Mouse (Mus musculus): Measurements from ENCODE around the gene Zfp819.

The Zfp819 gene
- long read RNA-seq, experiment 1 = 0 reads
- long read RNA-seq, experiment 2 = 0 reads

DNA sequence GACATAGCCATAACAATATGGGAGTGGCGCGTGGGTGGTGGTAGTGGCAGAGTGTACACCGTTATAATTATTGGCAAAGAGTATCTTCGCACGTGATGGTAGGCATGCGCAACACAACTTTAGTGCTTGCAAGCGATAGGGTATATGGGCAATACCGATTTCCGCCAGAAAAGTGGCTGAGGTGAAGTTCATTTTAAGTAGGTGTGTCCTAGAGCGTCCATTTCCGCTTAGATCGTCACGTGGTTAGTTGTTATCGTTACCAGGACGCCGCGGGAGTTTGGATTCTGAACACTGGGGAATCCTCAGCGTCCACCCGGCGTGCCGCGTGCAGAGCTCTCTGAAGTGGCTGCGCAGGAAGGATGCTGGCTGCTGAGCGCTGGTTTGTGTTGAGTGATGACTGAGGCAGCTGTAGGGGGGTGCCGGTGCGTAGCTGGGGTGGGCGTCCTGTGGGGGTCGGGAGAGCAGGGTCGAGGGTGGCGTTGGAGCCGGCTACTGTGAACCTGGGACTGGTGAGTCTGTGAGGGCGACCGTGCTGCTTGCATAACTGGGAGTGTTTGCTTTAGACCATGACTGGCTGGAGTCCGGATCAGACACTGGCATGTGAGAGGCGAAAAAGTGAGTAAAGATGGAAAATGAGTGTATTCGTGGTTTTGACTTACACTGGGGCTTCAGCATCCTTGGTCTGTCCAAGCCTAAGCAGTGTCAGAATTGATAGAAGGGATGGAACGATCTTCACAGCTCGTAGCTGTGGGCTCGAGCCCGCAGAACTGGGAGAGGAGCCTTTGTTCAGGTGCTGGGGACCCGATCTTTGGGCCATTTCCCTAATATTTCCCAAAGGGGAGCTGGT, at the start of gene Zfp819:
TSS of gene Zfp819 (plus strand) at position 274 of the 847 bp plus-strand sequence.
- intact Hi-C loops (cut with DNase I) = no loop called here

DNA sequence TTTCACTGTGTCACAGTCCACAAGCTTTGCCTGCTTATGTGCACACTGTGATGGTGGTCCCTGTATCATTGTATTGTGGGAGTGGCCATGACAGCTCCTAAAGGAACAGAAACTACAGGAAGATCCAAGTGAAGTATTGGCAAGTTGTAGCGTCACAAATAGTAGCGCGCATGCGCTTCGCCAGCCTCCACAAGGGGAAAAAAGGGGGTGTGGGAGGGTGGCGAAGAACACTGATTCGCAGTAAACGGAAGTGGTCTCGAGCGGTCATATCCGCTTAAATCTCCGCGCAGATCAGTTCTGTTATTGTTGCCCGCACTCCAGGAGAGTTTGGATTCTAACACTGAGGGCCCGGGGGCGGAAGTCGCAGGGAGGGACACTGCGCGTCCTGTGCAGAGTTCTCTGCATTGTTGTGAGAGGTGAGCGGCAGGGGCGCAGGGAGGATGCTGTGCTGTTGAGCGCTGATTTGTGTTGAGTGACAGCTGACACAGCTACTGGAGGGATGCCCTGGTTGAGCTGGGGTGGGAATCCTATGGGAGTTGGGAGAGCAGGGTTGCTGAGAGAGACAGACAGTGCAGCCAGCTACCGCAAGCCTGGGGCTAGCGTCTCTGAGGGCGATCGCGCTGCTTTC, 44.8 kb upstream of the Zfp819 start, which contains the start of gene Zfp658:
TSS of gene Zfp658 (plus strand) at position 251 of the 628 bp plus-strand sequence.
- intact Hi-C loops (cut with DNase I) = no loop called here

DNA sequence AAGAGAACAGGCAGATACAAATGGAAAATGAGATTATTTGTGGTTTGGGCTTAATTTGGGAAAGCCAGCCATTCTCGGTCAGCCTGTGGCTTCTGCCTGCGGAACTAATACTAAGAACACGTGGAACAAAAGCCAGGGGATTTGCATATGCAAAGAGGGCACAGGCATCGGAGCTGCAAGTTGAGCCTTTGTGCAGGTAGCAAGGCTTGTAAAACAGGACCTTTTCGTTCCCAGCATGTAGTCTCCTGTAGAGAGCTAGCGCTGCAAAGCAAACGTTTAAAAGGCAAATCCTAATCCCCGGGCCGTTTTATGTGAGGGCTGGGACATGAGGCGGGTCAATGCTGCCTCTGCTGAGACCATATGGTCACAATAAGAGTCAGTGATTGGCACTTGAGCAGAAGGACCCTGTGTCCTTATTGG, 44.3 kb upstream of the Zfp819 start:
- intact Hi-C loops (cut with DNase I) = no loop called here

DNA sequence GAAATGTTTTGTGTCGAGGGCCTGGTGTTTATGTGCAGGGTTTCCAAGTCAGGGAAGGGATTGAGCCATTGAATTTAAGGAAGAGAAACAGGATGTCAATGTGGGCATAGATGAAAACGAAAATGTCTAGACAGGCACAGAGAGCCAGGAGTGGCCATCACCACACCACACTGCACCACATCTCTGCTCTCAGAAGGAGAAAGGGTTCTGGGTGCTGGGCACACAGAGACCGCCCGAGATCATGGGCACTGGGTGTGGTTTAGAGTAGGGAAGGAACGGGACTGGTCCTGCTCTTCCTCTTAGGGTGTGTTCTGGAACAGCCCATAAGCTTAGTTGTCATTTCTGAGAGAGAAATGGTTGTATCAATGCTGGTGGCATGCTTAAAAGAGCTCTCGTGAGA, 43.7 kb upstream of the Zfp819 start:
- intact Hi-C loops (cut with DNase I) = no loop called here

DNA sequence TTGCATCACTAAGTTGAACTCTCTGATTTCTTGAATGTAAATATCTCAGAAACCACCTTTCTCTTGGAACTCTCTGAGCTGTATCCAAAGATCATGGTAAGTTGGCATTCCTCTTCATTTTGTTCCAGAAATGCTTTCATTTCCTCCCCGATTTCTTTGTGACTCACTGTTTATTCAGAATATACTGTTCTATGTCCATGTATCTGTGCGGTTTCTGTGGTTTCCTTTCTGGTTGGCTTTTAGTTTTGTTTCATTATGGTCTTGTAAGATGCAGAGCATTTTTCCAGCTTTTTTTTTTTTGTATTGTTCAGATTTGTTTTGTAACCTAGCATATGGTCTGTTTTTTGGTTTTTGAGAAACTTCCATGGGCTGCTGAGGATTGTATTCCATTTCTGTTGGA, 35.8 kb upstream of the Zfp819 start:
- intact Hi-C loops (cut with DNase I) = no loop called here

DNA sequence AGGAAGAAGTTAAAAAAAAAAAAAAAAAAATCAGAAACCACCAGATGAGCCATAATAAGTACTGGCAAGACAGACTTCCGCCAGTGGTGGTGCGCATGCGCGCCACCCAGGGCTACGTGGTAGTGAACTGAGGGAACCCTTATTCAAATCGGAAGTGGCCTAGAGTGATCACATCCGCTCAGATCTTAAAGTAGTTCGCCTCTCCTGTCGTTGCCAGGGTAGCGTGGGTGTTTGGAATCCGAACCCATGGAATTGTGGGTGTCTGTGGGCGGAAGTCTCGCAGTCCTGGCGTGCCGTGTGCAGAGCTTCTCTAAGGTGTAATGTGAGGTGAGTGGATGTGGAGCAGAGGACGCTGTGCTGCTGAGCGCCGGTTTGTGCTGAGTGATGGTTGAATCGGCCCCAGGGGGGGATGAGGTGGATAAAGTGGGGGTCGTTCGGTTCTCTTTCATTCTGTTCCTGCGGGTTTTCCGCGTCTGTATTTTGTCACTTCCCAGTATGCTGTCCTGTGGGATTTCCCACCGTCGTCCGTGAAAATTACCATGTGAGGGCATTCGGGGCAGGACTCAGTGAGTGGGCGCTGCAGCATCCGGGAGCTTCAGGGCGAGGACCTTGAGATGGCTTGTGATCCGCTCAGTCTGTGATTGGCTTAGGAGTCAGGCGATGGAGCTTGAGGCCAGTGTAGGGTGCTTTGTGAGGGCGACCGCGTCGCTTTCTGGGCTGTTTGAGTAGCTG, 27.4 kb upstream of the Zfp819 start, which contains the start of gene Zfp719:
TSS of gene Zfp719 (plus strand) at position 171 of the 732 bp plus-strand sequence.
- intact Hi-C loops (cut with DNase I) = loop anchor here (5.0 kb wide), 2 partner anchors 93 to 137 kb away; partner anchors contain the start of genes Cldnd2, Ctu1, Etfb and Gm45233

DNA sequence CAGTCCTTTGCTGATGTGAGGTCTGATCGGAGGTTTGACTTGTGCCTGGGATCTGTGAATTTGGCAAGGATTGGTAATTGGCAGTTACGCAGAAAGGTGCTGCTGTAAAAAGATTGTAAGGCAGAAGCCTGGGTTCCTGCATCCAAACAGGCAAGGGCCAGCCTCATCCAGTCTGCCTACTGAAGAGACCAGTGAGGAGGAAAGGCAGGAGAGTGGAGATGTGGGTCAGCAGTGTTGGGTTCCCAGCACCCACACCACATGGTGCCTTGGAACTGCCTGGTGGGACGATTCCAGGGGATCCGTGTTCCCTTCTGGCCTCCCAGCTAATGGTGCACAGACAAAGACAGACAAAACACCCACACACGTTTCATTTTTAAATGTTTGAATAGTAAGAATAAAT, 26.4 kb upstream of the Zfp819 start:
- intact Hi-C loops (cut with DNase I) = loop anchor here (5.0 kb wide), 1 partner anchor 92 kb away; the partner anchor contains the start of gene Ctu1

DNA sequence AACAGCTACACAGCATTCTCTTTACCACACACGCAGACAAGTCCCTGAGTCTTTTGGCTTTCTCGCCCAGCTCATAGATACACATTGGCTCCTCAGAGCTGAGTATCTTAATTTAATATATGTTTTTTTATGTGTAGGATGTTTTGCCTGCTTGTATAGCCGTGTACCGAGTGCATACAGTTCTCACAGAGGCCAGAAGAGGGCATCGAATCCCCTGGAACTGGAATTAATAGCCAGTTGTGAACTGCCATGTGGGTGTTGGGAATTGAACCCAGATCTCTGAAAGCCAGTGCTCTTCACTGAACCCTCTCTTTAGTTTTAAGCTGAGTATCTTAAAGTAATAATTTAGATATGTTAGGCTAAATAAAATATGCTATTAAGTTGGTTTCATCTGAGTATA, 22.2 kb upstream of the Zfp819 start:
- intact Hi-C loops (cut with DNase I) = loop anchor here (5.0 kb wide), 1 partner anchor 88 kb away; the partner anchor contains the start of gene Ctu1

DNA sequence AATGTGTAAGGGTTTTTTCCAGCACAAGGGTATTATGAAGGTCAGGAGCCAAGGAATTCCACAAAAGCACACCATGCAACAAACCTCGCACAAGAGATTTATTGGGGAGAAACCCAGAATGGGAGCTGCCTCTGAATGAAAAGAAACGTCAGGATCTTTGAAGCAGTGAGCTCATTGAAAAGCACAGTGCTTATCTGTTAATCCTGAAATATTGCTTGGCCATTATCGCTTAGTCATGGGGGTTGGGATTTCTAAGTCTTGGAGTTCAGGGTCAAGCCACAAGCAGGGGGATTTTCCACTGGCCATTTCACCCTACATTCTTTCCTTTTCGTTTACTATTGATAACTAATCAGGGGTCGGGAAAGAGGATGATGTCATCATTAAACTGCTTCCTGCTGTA, 5.1 kb upstream of the Zfp819 start:
- intact Hi-C loops (cut with DNase I) = no loop called here

DNA sequence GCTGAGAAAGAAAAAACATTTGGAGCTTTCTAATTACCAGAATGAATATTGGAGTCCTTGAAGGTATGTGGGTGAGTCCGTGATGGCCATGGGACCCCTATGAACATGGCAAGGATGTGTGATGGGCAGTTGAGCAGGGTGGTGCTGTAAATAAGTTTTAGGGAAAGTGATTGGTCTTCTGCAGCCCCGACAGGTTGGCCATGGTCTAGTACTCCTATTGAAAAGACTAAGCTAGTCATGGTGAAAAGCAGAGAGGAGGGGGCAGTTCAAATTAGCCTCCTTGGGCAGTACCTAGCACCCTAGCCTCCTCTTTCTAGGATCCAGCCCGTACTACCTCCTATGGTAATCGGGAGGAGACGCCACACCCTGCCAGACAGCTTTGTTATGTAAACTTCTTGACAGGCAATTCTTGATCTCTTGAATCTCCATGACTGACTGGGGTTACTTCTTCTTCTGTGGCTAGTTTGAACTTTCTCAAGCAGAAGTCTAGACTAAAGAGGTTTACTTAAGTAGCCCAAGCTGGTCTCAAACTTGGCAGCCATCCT, 846 bp downstream of the Zfp819 start:
- intact Hi-C loops (cut with DNase I) = no loop called here

DNA sequence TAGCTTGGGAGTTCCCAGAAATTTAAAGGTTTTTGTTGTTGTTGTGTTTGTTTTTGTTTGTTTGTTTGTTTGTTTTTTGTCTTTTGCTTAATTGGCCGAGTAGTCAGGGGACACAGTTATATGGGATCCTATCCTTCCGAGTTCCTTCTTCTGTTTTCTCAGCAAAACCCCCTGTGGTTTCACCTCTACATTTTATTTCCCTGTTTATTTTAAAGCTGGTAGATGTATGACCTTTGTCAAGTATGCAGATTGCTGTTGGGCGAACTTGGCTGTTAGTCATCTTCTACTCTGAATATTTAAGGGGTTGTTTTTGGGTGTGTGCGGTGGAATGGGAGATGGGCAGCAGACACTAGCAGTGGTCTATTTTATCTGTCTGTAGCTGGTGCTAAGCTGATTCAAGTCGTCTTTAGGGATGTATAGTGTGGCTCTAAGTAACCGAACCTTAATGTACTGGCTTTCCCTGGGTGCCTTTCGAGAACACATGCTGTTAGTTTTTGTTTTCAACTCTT, 1.4 kb downstream of the Zfp819 start:
- intact Hi-C loops (cut with DNase I) = no loop called here

DNA sequence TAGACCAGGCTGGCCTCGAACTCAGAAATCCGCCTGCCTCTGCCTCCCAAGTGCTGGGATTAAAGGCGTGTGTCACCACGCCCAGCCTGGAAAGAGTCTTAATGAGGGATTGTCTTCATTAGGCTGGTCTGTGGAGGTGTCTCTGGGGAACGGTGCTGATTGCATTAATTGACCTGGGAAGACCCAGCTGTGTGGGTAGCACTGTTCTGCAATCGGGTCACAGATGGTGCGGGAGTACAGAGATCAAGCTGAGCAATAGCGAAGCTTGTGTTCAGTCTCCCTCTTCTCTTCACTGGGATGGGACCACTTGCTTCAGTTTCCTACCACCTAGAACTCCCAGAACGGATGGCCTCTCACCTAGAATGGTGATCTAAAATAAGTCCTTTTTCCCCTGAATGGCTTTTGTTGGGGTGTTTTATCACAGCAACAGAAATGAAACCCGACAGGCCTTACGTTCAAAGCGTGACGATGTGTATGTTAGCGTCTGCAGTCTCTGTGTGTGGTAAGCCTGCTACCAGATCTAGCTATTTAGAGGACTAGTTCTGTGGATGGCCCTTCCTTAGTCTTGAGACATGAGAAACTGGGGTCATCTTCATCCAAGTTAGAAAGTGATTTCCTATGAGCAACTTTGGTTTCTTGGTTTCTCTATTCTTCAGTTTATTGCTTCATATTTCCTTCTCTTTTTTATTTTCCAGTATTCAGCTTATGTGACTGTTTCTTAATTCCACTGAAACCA, 7.0 kb downstream of the Zfp819 start:
- intact Hi-C loops (cut with DNase I) = no loop called here

DNA sequence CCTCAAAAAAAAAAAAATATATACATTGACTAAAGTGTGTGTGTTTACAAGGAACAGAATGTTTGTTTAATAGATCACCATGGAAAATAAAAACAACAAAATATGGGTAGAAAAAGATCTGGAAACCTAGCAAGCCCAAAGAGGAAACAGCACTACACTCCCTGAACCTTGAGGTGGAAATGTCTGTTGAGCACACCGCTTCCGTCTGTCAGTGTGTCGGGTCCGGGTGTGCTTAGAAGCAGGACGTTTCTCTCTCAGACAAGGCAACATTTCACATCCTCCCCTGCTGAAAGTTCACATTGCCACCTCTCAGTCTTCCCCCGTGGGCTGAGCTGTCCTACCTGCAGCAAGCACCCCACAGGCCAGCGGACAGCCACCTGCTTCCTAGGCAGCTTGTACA, 16.0 kb downstream of the Zfp819 start:
- intact Hi-C loops (cut with DNase I) = no loop called here

DNA sequence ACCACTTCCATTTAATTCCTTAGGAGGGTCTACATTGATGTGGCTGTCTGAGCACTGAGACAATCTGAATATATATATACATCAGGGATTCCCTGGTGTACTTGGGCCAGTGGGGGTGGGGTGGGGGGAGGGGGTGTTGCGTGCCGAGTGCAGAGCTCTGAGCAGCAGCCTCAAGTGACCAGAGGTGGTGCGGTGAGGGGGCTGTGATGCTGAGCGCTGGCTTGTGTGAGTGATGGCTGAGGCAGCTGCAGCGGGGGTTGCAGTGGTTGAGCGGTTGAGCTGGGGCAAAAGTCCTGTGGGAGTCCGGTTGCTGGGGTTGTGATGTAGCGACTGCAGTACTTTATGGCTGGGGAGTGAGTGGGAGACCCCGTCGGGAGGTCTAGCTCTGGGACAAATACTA, 16.9 kb downstream of the Zfp819 start:
- intact Hi-C loops (cut with DNase I) = loop anchor here (2.0 kb wide), 1 partner anchor 19 kb away; no protein-coding TSS in a partner anchor

DNA sequence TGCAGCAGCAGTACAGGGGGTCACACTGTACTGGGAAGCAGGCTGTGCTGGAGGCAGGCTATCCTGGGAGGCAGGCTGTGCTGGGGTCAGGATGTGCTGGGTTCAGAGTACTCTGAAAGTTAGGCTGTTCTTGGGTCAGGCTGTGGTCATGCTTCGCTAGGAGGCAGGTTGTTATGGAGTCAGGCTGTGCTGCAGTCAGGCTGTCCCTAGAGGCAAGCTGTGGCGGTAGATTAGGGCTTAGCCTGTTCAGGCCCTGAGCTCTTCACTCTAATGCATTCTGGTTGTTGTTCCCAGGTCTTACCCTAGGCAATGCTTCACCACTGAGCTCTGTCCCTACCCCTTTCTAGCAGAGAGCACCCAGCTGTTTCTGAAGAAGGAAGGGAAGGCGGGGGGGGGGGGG, 18.1 kb downstream of the Zfp819 start:
- intact Hi-C loops (cut with DNase I) = loop anchor here (2.0 kb wide), 1 partner anchor 20 kb away; no protein-coding TSS in a partner anchor

DNA sequence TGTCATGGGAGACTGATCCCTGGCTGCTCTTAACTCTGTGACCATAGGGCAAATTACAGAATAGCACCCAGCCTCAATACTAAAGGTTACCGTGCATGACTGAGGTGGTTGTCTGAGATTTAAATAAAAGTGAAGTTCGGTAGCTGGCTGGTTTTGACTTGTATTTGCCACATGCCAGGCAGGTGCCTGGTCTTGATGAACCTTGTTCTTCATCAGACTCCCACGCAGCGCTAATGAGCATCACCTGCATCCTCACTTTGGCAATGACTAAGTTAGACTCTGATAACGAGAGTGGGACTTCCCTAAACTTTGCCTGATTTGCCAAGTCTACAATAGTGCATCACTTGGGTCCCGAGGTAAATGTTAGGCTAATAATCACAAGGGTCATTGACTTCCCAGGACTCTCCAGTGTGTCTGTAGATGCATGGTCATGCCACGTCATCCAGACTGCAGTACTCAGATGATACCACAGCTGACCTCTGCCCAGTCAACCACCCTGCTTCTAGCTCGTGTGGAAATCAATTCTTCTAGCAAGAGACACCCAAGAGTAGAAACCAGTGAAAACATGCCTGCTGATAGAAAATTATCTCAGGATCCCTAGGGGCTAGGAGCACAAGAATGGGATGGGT, 18.9 kb downstream of the Zfp819 start:
- intact Hi-C loops (cut with DNase I) = loop anchor here (2.0 kb wide), 1 partner anchor 21 kb away; no protein-coding TSS in a partner anchor

DNA sequence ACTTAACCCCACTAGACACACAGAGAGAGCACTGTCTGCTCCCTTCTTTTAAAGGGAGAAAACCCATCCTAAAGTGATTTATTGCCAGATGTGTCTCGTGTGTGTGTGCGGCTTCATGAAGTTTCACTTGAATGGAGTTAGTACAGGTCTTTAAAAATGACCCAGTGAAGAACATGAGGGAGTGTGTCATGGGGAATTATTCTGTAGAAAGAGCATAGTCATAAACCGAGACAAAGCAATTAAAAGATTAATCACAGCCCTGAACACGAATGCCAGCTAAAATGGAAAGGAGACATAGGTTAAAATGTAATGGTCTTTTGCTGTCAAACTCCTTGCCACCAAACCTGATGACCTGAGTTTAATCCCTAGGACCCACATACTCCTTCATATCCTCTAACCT, 27.0 kb downstream of the Zfp819 start:
- intact Hi-C loops (cut with DNase I) = no loop called here

DNA sequence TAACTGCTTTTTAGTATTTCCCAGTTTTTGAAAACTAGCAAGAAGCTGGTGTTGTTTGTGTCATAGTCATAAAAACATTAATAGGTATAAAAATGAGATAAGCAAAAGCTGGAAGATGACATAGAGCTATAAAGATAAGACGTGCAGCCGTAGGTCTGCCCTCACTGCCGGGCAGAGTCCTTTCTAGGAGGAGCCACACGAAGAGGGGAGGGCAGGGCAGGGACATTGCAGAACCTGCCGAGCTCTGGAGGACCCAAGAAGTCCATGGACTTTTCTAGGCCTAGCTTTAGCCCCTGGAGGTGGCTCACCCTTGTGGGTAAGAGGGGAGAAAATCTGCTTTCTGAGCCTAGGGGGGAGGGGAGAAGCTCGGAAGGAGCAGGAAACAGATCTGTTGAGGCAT, 27.5 kb downstream of the Zfp819 start, which contains the start of gene Ceacam18:
TSS of gene Ceacam18 (plus strand) at position 208 of the 400 bp plus-strand sequence.
- intact Hi-C loops (cut with DNase I) = no loop called here

DNA sequence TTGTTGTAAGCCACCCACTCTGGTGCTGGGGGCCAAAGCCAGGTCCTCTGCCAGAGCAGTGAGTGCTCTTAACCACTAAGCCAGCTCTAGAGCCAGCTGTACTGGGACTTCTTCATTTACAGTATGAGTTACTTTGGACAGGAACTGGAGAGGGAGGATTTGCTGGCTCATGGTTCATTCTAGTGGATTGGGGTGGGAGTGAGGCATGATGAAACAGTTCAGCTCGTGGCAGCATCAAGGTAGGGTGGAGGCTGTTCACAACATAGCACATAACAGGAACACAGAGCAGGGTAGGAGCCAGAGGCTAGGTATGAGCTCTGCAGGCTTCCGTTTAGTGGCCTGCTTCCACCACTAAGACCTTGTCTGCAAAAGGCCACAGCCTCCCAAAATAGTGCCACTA, 29.2 kb downstream of the Zfp819 start:
- intact Hi-C loops (cut with DNase I) = no loop called here

DNA sequence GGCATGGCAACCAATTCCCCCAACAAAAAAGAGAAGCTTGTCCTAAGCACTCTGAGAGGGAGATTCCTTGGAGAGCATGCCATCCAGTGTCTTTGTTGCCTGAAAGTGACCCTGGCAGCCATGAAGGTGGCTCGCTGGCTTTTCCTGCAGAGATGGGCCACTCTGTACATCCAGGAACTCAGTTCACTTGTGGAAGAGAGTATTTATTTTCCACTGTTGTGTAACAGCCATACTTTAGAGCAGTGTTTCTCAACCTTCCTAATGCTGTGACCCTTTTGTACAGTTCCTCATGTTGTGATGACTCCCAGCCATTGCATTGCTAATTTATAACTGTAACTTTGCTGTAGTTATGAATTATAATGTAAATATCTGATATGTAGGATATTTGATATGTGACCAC, 30.1 kb downstream of the Zfp819 start:
- intact Hi-C loops (cut with DNase I) = no loop called here
